ENCODE assay signal across 25 mouse cellular contexts in the genomic region with DNA sequence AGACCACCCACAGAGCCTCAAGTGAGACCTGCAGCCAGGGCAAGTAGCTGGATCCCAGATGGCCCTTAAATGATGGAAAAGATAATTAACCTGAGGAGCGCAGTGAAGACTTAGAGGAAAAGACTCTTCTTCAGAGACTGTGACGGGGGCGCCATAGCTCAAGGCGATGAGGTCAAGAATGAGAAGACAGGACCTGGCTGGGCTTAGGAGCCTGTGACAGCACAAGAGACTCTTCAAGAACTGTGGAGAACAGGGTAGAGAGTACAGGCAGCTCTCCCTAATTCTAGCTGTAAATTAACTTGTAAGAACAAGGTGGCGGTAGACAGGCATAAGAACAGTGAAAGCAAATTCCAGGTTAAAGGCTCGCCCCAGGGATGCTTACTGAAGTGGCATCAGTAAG. TPM values are rescaled to one million over a fixed set of nuclear protein-coding genes. Genes with fewer than 3 reads are reported as not detected.
DNase-seq lines count a peak whose midpoint lies in the region; ATAC-seq lines count a peak whose summit lies in the region.
"Had no signal": no experiment of that assay in that cellular context is flagged by ENCODE, and none has a peak within 500 bp of the region (broad histone marks: within the 10 kb centered on the region; RNA-seq: fewer than 3 reads in every experiment).

No protein-coding gene starts in this region.

- H3K36me3 ChIP-seq in midbrain, embryonic 11.5 days (ENCODE audit: control insufficient read depth, insufficient read depth, low read length): no peaks in the 10 kb centered on the region
- H3K36me3 ChIP-seq in midbrain, embryonic 14.5 days (ENCODE audit: control insufficient read depth, insufficient read depth, low read length): no peaks in the 10 kb centered on the region
- H3K36me3 ChIP-seq: G1E had no signal

- no peak overlapping the region for H3K4me3 ChIP-seq in midbrain, embryonic 11.5 days (ENCODE audit: low read depth, low read length)
- H3K4me3 ChIP-seq in midbrain, embryonic 14.5 days (replicated peaks; ENCODE audit: low read depth, low read length): no peak overlapping the region

- H3K9me3 ChIP-seq in midbrain, embryonic 11.5 days (ENCODE audit: control insufficient read depth, low read length): no peaks in the 10 kb centered on the region
- H3K9me3 ChIP-seq in midbrain, embryonic 14.5 days (ENCODE audit: control insufficient read depth, low read length): no peaks in the 10 kb centered on the region
- H3K9me3 ChIP-seq: G1E had no signal

- H3K9ac ChIP-seq in midbrain, embryonic 11.5 days (ENCODE audit: low read length): no peak overlapping the region
- H3K9ac ChIP-seq in midbrain, embryonic 14.5 days (replicated peaks; ENCODE audit: low read length): no peak overlapping the region

- H3K4me1 ChIP-seq in midbrain, embryonic 11.5 days (ENCODE audit: control insufficient read depth, insufficient read depth, low read length): no peaks in the 10 kb centered on the region
- no peaks in the 10 kb centered on the region for H3K4me1 ChIP-seq in midbrain, embryonic 14.5 days (ENCODE audit: control insufficient read depth, insufficient read depth, low read length)

- 85% methylated on average over 6 of the region's 6 CpGs for WGBS in midbrain, embryonic 11.5 days
- 87% methylated on average over 6 of the region's 6 CpGs for WGBS in midbrain, embryonic 14.5 days

- no peak overlapping the region for H3K27ac ChIP-seq in midbrain, embryonic 11.5 days (ENCODE audit: low read depth, low read length)
- no peak overlapping the region for H3K27ac ChIP-seq in midbrain, embryonic 14.5 days (replicated peaks; ENCODE audit: low read depth, low read length)

- no peak overlapping the region for H3K4me2 ChIP-seq in midbrain, embryonic 11.5 days
- no peak overlapping the region for H3K4me2 ChIP-seq in midbrain, embryonic 14.5 days (ENCODE audit: low read length)

- peak; percentile 56 for DNase-seq in heart, adult 11 months
- DNase-seq in heart, postnatal 25 days (ENCODE audit: low spot score): no peak
- peak; percentile 54 for DNase-seq in midbrain, embryonic 11.5 days (ENCODE audit: low spot score, missing footprints)
- DNase-seq in midbrain, embryonic 14.5 days: no peak
- DNase-seq: adrenal gland, adult 2 months; adrenal gland, adult 8-10 months; adrenal gland, postnatal 10 days; adrenal gland, postnatal 14 days; adrenal gland, postnatal 25 days; adrenal gland, postnatal 36 days; B cell, adult 2 months; cerebellum, adult 11 months; cerebellum, adult 11-12 months; cerebellum, adult 18-20 months had no signal

- intact Hi-C loops in heart, postnatal 25 days (cut with DNase I): no loop called here

- ATAC-seq in midbrain, embryonic 11.5 days (ENCODE audit: low FRiP score): no peak
- ATAC-seq in midbrain, embryonic 14.5 days (ENCODE audit: low FRiP score, low TSS enrichment): no peak
- ATAC-seq: activated CD4-positive, CD25-positive, alpha-beta regulatory T cell, adult 4 months; CD4-positive, CD25-positive, alpha-beta regulatory T cell, adult 4 months; Patski had no signal

- H3K27me3 ChIP-seq in midbrain, embryonic 11.5 days (ENCODE audit: control insufficient read depth, insufficient read depth, low read length): peaks cover 93% of the 10 kb centered on the region
- peaks cover 88% of the 10 kb centered on the region for H3K27me3 ChIP-seq in midbrain, embryonic 14.5 days (ENCODE audit: control insufficient read depth, insufficient read depth, low read length)

RNA-seq across cellular contexts. Expression of a gene that starts 8.7 kb away (rescaled TPM):
- total RNA-seq in heart, postnatal 25 days (2021): not detected
- 7.9 and 13.9 TPM in 2 replicates for polyA plus RNA-seq in midbrain, embryonic 11.5 days (2014; fragmentation: Nextera tagmentation; extraction: Ambion mirVana)
- polyA plus RNA-seq in midbrain, embryonic 14.5 days (2014; fragmentation: Nextera tagmentation; extraction: Ambion mirVana): 0.54 and 1.2 TPM in 2 replicates
- total RNA-seq: CH12.LX, MEL had no signal
- polyA plus RNA-seq: activated CD4-positive, CD25-positive, alpha-beta regulatory T cell, adult 4 months; C2C12; CD4-positive, CD25-positive, alpha-beta regulatory T cell, adult 4 months; G1E had no signal

RNA-seq across cellular contexts. Expression of a gene that starts 43.7 kb away (rescaled TPM):
- 1 to 10 TPM; 6.5 to 6.9 TPM for total RNA-seq in heart, postnatal 25 days (2021)
- 0.18 and 0.25 TPM in 2 replicates for polyA plus RNA-seq in midbrain, embryonic 11.5 days (2014; fragmentation: Nextera tagmentation; extraction: Ambion mirVana)
- 0.05 and 0.12 TPM in 2 replicates for polyA plus RNA-seq in midbrain, embryonic 14.5 days (2014; fragmentation: Nextera tagmentation; extraction: Ambion mirVana)

RNA-seq across cellular contexts. Expression of a gene that starts 50.7 kb away (rescaled TPM):
- not detected for total RNA-seq in heart, postnatal 25 days (2021)
- not detected in 2 replicates for polyA plus RNA-seq in midbrain, embryonic 11.5 days (2014; fragmentation: Nextera tagmentation; extraction: Ambion mirVana)
- not detected in 2 replicates for polyA plus RNA-seq in midbrain, embryonic 14.5 days (2014; fragmentation: Nextera tagmentation; extraction: Ambion mirVana)
- total RNA-seq: adrenal gland, adult 18-20 months; adrenal gland, adult 2 months; adrenal gland, adult 8-10 months; adrenal gland, postnatal 10 days; adrenal gland, postnatal 14 days; adrenal gland, postnatal 25 days; adrenal gland, postnatal 36 days; adrenal gland, postnatal 4 days; ES-E14; G1E; MEL had no signal
- polyA plus RNA-seq: adrenal gland, adult 2 months; brain, embryonic 14.5 days; C2C12; CD4-positive, CD25-positive, alpha-beta regulatory T cell, adult 4 months; G1E; Patski had no signal

RNA-seq across cellular contexts. Expression of a gene that starts 53.3 kb away (rescaled TPM):
- 1,000 to 10,000 TPM; 2,025 to 2,150 TPM for total RNA-seq in heart, postnatal 25 days (2021)
- 443 and 490 TPM in 2 replicates for polyA plus RNA-seq in midbrain, embryonic 11.5 days (2014; fragmentation: Nextera tagmentation; extraction: Ambion mirVana)
- 566 and 729 TPM in 2 replicates for polyA plus RNA-seq in midbrain, embryonic 14.5 days (2014; fragmentation: Nextera tagmentation; extraction: Ambion mirVana)

Comparison
In these comparisons a context has a peak if more than half of its experiments do, and no peak if none do; other contexts are left out.
1. DNase-seq: peak in heart, adult 11 months (single experiment) and midbrain, embryonic 11.5 days (single experiment); none in heart, postnatal 25 days (single experiment) and midbrain, embryonic 14.5 days (single experiment).